Mouse (Mus musculus) lung, embryonic 15.5 days (tissue): ENCODE measurements at regions not wholly inside any gene's neighbourhood (a gene's known extent, or its start where the extent isn't known, plus 50 kb on each side); places are given as distances from the start of the nearest gene placed in this dataset.

Experiments
- ATAC-seq: fragments of 200-750 bp; cut with Nextera tagmentation; 2 replicates; pipeline ENCODE4 v1.8.0; 2017; ENCODE audit warnings: moderate number of reproducible peaks, borderline replicate concordance; ENCODE audit not compliant: low FRiP score, low TSS enrichment; ENCODE audit errors: extremely low read depth
- H3K27ac ChIP-seq: fragments of 300-500 bp; sonication (generic); 2 replicates; pipeline ENCODE4 v1.5.1; 2015; ENCODE audit warnings: moderate library complexity, mild to moderate bottlenecking, inconsistent platforms
- H3K27me3 ChIP-seq: fragments of 300-500 bp; sonication (generic); 2 replicates; pipeline ENCODE4 v1.6.1; 2015; ENCODE audit warnings: inconsistent platforms
- H3K36me3 ChIP-seq: fragments of 300-500 bp; sonication (generic); 2 replicates; pipeline ENCODE4 v1.6.1; 2015; ENCODE audit warnings: inconsistent platforms
- H3K4me1 ChIP-seq: fragments of 300-500 bp; sonication (generic); 2 replicates; pipeline ENCODE4 v1.6.1; 2015; ENCODE audit warnings: inconsistent platforms
- H3K4me2 ChIP-seq: fragments of 300-500 bp; sonication (generic); 2 replicates; pipeline ENCODE4 v1.6.1; 2015; ENCODE audit warnings: inconsistent platforms, mild to moderate bottlenecking, moderate library complexity
- H3K4me3 ChIP-seq: fragments of 300-500 bp; sonication (generic); 2 replicates; pipeline ENCODE4 v1.5.1; 2015; ENCODE audit warnings: mild to moderate bottlenecking, inconsistent platforms
- H3K9ac ChIP-seq: fragments of 300-500 bp; sonication (generic); 2 replicates; pipeline ENCODE4 v1.6.1; 2015; ENCODE audit warnings: inconsistent platforms
- H3K9me3 ChIP-seq: fragments of 300-500 bp; sonication (generic); 2 replicates; pipeline ENCODE4 v1.6.1; 2016; ENCODE audit warnings: inconsistent platforms
- WGBS: fragments of 180-500 bp; shearing (Covaris S2); methylation state at CpG from one replicate; pipeline ENCODE4 v1.1.7; 2015; 5-methylcytosine and 5-hydroxymethylcytosine counted together

DNA sequence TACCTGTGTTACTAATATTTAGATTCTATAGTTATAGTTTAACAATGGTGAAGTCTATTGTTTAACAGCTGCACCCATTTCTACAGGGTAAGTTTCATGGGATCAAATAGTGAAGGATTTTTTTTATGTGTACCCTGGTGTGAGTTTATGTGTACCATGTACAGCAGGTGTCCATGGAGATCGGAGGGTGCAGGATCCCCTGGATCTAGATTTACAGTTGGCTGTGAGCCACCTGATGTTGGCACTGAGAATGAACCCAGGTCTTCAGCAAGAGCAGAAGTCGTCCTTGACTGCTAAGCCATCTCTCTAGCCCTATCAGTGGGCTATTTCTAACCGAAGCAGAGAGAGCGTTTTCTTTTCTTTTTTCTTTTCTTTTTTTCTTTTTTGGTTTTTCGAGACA lies 162.4 kb upstream of the Lef1 start:
- H3K9me3 ChIP-seq = no peaks in the 10 kb centered on the region
- H3K4me2 ChIP-seq = no peak overlapping the region
- H3K27ac ChIP-seq = no peak overlapping the region
- H3K36me3 ChIP-seq = no peaks in the 10 kb centered on the region
- no peak for ATAC-seq
- H3K9ac ChIP-seq = no peak overlapping the region
- no peaks in the 10 kb centered on the region for H3K27me3 ChIP-seq
- 84% methylated on average over 5 of the region's 5 CpGs for WGBS
- H3K4me3 ChIP-seq = no peak overlapping the region
- H3K4me1 ChIP-seq = peaks cover 27% of the 10 kb centered on the region

DNA sequence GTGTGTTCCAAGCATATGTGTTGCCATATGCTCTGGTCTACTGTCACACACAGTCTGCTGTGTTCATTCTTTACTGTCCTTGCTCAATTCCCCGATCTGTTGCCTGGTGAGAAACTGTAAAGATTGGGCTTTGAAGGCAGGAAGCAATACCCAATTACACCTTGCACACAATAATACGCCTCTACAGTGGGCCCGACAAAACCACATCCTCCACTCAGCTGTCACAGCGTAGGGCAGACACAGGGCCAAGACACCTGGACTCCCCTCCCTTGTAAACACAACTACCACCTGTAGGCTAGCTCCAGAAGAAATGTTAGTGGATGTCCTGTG lies 163.0 kb upstream of the Lef1 start:
- Histone ChIP-seq H3K9me3 (no peaks in the 10 kb centered on the region), H3K27ac (no peak overlapping the region), H3K4me1 (peaks cover 29% of the 10 kb centered on the region), H3K4me3 (no peak overlapping the region), H3K36me3 (no peaks in the 10 kb centered on the region), H3K4me2 (no peak overlapping the region), H3K27me3 (no peaks in the 10 kb centered on the region), H3K9ac (no peak overlapping the region)
- ATAC-seq = no peak
- WGBS = 84% methylated on average over 4 of the region's 4 CpGs

DNA sequence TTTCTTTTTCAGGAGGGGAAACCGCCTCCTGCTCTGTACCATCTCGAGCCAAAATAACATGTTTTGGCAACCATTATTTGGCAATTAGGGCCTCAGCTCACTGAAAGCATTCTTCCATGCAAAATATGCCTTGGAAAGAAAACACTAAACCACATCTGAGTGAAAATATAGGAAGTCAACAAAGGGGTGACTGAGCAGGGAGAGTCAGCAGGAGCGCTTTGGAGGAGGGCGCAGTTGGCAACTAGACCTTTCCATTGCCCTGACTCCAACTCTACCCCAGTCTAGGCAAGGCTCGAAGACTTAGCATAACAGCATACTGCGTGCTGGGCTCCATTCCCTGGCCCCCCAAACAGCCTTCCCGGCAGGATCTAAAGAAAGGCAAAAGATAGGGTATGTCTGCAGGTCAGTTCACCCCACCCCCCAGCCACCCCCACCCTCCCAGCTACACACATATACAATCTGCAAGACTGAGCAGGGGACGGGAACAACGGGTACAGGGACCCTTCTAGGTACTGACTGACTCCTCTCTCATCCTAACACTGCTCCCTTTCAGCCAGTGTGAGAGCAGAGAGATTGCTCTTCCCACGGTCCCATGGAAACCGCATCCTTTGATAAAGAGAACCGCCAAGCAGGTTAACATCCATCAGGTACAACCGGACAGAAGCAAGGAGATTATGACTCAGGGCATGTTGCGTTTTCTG lies 163.5 kb upstream of the Lef1 start:
- Histone ChIP-seq H3K4me1 (peaks cover 29% of the 10 kb centered on the region), H3K36me3 (no peaks in the 10 kb centered on the region), H3K27ac (peak overlapping the region; percentile 82), H3K9ac (no peak overlapping the region), H3K9me3 (no peaks in the 10 kb centered on the region), H3K4me2 (peak overlapping the region; percentile 69), H3K4me3 (0 out of 2 replicates have a peak overlapping the region, but pooled peaks have one; percentile 29), H3K27me3 (no peaks in the 10 kb centered on the region)
- ATAC-seq = peak; percentile 33; the same call in 1 of the 2 replicates
- 76% methylated on average over 14 of the region's 14 CpGs for WGBS

GRCm38 (mm10) chr3:130945861-130946449 lies 164.3 kb upstream of the Lef1 start:
- Histone ChIP-seq H3K4me1 (peaks cover 29% of the 10 kb centered on the region), H3K4me2 (peak overlapping the region; percentile 69), H3K27ac (peak overlapping the region; percentile 82), H3K27me3 (no peaks in the 10 kb centered on the region), H3K9me3 (no peaks in the 10 kb centered on the region), H3K36me3 (no peaks in the 10 kb centered on the region), H3K4me3 (peak overlapping the region; percentile 29), H3K9ac (peak overlapping the region; percentile 36)
- peak; percentile 81; the same call in 1 of the 2 replicates for ATAC-seq
- WGBS = 2% methylated on average over 25 of the region's 25 CpGs

DNA sequence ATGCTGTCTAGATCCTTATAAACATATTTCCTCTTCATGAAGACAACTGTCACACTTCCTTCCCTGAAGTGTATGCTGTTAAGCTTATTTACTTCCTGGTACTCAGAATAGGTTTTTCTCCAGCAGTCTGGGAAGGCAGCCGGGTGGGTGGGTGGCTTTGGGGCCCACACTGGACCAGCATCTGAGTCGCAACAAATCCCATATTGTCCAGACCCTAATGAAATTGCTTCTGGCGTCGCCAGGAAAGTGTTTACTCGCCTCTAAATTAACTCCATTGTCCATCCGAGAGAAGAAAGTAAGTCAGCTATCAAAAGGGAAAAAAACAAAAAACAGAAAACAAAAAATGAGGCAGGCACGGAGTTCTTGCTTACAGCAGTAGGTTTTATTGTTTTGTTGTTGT lies 164.9 kb upstream of the Lef1 start:
- WGBS = 32% methylated on average over 7 of the region's 7 CpGs
- Histone ChIP-seq H3K27ac (no peak overlapping the region), H3K27me3 (no peaks in the 10 kb centered on the region), H3K4me3 (peak overlapping the region; percentile 29), H3K4me2 (peak overlapping the region; percentile 69), H3K36me3 (no peaks in the 10 kb centered on the region), H3K9ac (no peak overlapping the region), H3K9me3 (no peaks in the 10 kb centered on the region), H3K4me1 (peaks cover 32% of the 10 kb centered on the region)
- no peak for ATAC-seq

DNA sequence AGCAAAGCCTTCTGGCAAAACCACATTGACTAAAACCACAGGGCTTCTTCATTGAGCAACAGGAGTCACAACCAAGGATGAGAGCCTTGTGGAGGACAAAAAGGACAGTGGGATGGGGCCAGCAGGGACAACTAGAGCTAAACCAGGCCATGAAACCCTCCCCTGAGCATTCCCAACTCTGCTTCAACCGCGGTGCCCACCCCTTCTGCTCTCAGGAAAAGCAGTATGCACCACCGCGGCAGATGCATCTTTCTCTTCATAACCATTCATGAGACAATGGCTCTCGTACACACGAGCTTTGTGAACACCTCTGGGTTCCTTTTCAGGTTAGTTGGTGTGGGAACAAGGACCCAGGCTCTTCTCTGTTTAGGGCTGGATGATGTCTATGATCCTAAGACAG lies 166.0 kb upstream of the Lef1 start:
- H3K36me3 ChIP-seq = no peaks in the 10 kb centered on the region
- peaks cover 35% of the 10 kb centered on the region for H3K4me1 ChIP-seq
- peak overlapping the region; percentile 74; the same call in 1 of the 2 replicates for H3K27ac ChIP-seq
- no peak overlapping the region for H3K4me2 ChIP-seq
- H3K27me3 ChIP-seq = no peaks in the 10 kb centered on the region
- whole genome bisulfite sequencing = 93% methylated on average over 6 of the region's 6 CpGs
- H3K9me3 ChIP-seq = no peaks in the 10 kb centered on the region
- no peak overlapping the region for H3K4me3 ChIP-seq
- ATAC-seq = no peak
- no peak overlapping the region for H3K9ac ChIP-seq

- Histone ChIP-seq H3K4me2 (no peak overlapping the region), H3K9ac (no peak overlapping the region), H3K27ac (peak overlapping the region; percentile 74), H3K4me1 (peaks cover 35% of the 10 kb centered on the region), H3K4me3 (no peak overlapping the region), H3K27me3 (no peaks in the 10 kb centered on the region), H3K9me3 (no peaks in the 10 kb centered on the region), H3K36me3 (no peaks in the 10 kb centered on the region)
- ATAC-seq = peak; percentile 13; the same call in 1 of the 2 replicates
- 38% methylated on average over 8 of the region's 8 CpGs for WGBS
Measured at GRCm38 (mm10) chr3:130942947-130943630, 167.2 kb upstream of the Lef1 start.

DNA sequence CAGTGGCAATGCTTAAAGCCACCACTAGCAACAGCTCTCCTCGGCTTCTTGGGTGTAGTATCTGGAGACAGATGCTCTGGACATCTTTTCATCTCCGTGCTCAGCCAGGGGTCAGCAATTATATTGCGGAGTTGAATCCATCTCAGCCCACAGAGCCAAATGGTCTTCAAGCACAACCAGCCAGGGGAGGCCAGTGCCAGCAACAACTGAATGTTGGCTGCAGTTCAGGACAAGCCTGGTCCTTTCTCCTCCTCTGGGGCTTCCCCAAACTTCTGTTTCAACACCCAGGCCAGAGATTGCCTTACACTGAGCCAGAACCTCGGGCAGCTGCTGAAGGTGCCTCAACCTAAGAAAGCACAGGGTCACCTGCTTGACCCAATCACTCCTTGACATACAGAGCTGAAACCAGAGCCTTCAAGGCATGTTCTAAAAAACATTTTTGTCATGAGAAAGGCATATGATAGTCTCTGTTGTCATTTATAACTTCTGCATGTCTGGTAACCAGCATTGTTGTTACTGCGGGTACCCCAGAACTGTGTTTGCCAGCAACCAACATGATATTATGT lies 169.9 kb upstream of the Lef1 start:
- 52% methylated on average over 5 of the region's 5 CpGs for WGBS
- H3K4me3 ChIP-seq = no peak overlapping the region
- no peaks in the 10 kb centered on the region for H3K27me3 ChIP-seq
- H3K27ac ChIP-seq = no peak overlapping the region
- H3K4me1 ChIP-seq = peaks cover 31% of the 10 kb centered on the region
- H3K9me3 ChIP-seq = no peaks in the 10 kb centered on the region
- H3K4me2 ChIP-seq = no peak overlapping the region
- H3K9ac ChIP-seq = no peak overlapping the region
- H3K36me3 ChIP-seq = no peaks in the 10 kb centered on the region
- no peak for ATAC-seq

GRCm38 (mm10) chr3:130936980-130937379 lies 173.3 kb upstream of the Lef1 start:
- Histone ChIP-seq H3K9me3 (no peaks in the 10 kb centered on the region), H3K36me3 (no peaks in the 10 kb centered on the region), H3K4me2 (no peak overlapping the region), H3K9ac (no peak overlapping the region), H3K4me3 (no peak overlapping the region), H3K4me1 (peaks cover 18% of the 10 kb centered on the region), H3K27me3 (no peaks in the 10 kb centered on the region), H3K27ac (no peak overlapping the region)
- ATAC-seq = no peak
- WGBS = 73% methylated on average over 5 of the region's 5 CpGs

- no peak overlapping the region for H3K4me2 ChIP-seq
- ATAC-seq = peak; percentile 39; the same call in 1 of the 2 replicates
- peaks cover 18% of the 10 kb centered on the region for H3K4me1 ChIP-seq
- 48% methylated on average over 7 of the region's 7 CpGs for WGBS
- H3K4me3 ChIP-seq = no peak overlapping the region
- H3K36me3 ChIP-seq = no peaks in the 10 kb centered on the region
- no peak overlapping the region for H3K9ac ChIP-seq
- H3K9me3 ChIP-seq = no peaks in the 10 kb centered on the region
- no peak overlapping the region for H3K27ac ChIP-seq
- H3K27me3 ChIP-seq = no peaks in the 10 kb centered on the region
Measured at GRCm38 (mm10) chr3:130936336-130936735, 173.9 kb upstream of the Lef1 start.

DNA sequence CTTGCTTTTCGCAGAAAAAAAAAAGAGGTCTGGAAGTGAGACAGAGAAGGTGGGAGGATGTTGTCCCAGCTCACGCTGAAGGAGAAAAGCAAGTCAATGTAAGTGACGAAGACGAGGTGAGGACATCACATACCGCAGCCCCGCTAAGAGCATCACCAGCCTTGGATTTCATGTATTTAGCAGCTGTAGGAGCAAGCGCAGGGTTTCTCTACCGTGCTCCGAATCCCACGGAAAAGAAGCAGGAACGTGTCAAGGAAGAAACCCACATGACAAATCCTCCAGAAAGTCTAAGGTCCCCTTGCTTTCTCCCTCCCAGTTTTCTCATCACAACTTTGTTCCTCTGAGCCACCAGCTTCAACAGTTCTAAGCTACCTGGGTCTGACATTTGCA lies 174.3 kb upstream of the Lef1 start:
- Histone ChIP-seq H3K9me3 (no peaks in the 10 kb centered on the region), H3K27ac (peak overlapping the region; percentile 34; the same call in 1 of the 2 replicates), H3K27me3 (no peaks in the 10 kb centered on the region), H3K9ac (no peak overlapping the region), H3K4me3 (no peak overlapping the region), H3K4me2 (no peak overlapping the region), H3K36me3 (no peaks in the 10 kb centered on the region), H3K4me1 (peaks cover 18% of the 10 kb centered on the region)
- no peak for ATAC-seq
- 45% methylated on average over 11 of the region's 11 CpGs for WGBS
